Mouse (Mus musculus): ENCODE data around the gene Lyplal1.

Gene Lyplal1

DNA sequence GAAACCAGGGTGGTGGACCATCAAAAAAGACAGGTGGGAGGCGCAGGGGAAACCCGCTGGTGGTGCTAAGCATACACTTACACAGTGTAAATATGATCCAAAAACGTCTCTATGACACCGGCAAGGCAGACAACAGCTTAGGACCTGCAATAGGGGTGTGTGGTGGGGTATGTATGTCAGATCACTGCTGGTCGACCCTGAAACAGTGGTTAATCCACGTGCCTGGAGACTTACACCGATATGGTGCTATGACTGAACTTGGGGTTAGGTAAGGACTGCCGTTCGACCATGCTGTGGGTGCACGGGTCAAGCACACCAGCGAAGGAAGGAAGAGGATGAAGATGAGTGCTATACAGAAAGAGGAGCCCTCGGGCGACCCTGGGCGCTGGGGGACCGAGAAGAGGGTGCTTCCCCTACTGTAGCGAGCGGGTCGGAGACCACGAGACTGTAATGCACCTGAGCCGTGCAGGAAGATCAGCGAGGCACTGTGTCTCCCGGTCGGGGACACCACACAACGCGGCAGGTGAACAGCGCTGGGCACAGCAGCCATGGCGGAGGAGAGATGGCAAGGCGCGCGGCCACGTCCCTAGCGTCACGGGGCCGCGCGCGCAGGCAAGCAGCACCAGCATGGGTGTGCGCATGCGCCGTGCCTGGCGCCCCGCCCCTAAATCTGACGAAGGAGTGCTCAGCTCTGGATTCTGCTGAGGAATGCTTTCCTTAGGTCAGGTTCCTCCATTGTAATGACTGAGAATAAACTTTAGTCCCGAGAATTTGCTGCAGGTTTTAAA is at the start of gene Lyplal1:
TSS of gene Lyplal1 (minus strand) at position 610 of the 788 bp plus-strand sequence.
- peak; percentile 97 to 98 for DNase-seq

DNA sequence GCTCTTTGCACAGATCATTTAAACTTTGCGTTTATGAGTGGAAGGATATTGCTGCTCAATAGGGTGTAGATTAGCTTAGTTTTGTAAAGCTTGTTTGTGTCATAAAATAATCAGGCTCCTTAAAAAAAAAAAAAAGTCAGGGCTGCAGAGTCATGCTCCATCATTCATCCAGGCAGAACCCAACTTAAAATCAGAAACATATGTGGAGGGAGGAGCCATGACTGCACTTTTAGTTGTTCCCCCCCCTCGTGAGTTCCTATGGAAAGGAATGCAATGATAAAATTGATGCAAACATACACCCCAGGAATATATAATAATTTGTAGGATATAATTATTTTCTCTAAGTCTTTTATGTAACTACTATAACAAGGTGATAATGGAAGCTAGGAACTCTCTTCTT is 46.5 kb upstream of the Lyplal1 start:
- no peak for DNase-seq

DNA sequence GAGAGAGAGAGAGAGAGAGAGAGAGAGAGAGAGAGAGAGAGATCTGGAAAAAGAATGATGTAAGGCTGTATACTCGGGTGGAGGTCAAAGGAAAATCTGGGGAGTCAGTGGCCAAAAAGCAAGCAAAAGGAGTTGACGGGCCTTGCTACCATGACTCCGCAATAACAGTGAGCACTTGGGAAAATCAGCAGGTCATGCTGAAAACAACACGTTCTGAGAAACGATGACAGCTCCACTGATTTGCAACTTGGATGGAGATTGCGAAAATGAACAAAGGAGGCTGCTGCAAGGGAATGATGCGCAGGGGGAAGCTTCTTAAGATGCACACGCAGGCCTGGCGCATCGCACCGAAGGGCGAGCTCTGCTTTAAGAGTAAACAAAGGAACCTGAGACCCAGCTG is 46.1 kb upstream of the Lyplal1 start:
- no peak for DNase-seq

DNA sequence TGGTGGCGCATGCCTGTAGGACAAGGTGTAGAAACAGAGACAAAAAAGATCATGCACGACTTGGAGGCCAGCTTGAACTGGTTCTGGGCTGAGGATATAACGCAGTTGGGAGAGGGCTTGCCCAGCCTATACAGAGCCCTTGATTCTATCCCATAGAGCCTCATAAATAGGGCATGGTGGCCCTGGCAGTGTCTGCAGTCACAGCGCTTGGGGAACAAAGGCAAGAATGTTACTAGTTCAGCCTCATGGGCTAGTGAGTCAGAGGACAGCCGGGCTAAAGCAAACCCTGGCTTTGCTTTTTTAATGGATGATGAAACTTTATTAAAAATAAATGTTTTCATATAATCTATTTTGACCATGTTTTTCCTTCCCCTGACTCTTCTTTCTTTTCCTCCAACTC is 33.3 kb upstream of the Lyplal1 start:
- DNase-seq, result no peak

DNA sequence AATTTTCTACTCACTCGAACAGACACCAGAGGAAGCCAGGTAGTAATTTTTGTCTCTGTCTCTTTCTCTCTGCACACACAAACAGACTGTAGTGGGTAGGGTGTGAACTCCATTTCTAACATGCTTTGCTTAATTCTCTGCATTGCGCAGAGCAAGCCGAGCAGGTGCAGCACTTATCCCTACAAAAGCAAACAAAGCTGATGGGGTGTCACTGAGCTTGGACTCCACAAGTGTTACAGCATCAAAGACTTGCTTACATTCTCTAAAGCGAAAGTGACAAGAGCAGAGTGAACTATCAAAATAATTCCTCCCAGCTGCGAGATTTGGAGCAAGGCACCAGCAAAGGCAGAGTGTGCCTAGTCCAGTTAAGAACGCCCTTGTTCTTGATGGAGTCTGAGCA is 28.3 kb upstream of the Lyplal1 start:
- no peak for DNase-seq

DNA sequence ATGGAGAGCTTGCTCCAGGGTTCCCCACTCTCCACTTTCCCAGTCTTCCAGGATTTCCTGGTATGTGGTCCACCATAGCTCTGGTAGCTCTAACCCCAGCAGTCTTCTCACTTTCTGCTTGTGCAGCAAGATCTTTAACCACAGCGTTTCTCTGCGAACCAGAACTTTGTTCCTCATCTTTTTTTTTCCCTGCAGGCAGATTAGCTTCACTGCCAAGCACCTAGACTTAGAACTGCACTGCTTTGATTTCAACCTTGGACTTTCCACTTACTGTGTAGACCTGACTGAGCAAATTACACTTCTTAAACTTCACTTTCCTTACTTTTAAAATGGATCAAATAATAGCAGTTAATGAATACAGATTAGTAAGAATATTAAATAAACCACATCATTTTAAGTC is 23.1 kb upstream of the Lyplal1 start:
- peak; percentile 28 to 58 for DNase-seq

DNA sequence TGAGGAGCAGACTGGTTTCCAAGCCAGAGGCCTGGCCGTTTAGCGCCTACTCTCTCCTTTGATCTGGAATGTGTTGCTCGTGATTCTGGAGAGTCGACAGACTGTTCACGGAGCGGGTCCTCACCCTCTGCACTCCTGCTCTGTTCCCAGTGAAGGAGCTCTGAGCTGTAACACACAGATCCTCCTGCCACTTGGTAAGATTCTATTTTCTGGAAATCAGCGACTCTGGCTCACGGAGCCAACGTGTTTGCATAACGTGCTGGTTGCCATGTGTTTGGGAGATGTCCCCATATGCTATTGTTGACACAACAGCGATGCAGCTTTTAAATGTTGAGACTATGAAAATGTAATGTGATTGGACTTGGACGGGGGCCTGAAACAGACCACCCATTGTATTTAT is 20.8 kb upstream of the Lyplal1 start:
- peak; percentile 9 to 47 for DNase-seq

DNA sequence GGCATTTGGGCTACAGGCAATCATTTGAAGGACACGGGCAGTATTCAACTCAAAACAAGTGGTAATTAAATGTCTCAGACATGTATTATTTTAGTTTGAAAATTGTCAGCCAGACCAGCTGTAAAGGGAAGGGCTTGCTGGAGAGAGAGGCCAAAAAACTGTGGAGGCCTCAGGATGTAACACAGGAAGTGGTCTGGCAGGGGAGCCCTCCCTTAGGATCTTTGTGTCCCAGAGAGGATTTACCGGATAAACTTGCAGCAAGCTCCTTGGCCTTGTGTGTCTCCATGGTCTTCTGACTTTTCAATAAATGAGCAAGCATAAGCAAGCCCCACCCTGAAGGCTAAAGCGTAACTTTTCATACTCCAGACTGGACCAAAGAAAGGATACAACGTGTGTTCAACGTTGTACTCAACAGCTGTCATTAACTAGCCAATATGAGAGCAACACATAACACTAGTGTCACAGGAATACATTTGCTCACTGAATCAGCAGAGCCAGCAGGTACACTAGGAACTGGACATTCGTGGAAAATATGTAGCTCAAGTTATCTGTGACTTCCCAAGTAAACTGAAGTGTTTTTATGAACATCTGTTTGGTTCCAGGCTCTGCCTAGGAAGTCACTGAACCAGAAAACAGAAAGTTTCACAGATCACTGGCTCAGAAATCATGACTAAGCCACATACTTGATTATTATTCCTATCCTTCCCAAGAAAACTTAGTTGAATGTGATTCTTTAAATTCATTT is 19.7 kb upstream of the Lyplal1 start:
- peak; percentile 28 to 63 for DNase-seq

DNA sequence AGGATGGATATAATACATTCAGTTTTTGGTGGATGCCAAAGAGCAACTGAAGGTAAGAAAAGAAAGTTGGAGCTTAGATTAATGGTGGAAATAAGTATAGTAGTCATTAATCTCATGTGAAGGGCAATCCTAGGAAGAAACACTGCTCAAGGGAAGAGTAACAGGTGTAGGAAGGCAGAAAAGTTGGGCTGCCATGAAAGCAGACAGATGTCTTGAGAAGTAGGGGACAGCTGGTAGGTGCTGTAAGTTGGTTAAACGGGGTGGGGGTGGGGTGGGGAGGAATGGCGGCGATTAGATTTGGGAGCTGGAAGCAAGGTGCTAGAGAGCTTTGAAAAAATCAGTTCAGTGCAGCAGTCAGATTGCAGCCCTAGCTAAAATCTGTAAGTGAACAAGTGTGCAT is 14.4 kb upstream of the Lyplal1 start:
- no peak for DNase-seq

DNA sequence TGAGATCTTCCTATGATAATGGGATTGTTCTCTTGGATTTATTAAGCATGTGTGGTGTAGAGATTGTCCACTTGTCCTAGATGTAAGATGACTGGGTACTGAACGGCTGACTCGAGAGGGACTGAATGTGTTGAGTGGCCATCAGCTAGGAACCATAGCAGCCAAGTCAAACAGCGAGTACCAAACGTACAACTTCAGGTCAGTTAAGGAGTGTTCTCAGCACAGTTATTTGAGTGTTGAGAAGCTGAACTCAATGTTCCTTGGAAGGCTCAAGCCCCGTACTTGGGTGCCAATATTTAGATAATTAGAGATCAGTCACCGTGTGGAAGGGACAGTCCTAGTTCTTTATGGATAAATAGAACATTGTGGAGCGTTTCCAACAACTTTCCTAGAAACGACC is 11.8 kb upstream of the Lyplal1 start:
- DNase-seq, result no peak

DNA sequence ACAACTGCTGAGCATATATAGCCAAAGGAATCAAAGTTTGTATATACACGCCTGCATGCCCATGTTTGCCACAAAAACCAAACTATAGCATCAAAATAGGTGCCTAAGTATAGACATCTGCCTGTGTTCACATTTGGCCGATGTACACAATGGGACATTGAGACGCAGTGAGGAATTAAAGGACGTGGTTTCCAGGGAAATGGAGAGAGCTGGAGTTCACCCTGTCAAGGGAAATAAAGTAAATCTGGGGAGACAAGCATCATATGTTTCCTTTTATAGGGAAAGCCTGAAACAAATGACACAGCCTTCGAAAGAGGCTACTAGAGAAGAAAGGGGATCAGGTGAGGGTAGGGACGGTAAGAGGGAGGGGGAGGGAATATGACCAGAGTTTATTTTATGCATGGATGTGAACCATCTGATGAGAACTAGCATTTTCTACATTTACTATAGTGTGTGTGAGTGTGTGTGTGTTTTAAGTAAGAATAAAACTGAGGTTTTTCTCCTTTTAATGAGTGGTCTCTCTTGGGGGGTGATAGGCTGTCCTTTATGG is 9.3 kb upstream of the Lyplal1 start:
- no peak for DNase-seq

DNA sequence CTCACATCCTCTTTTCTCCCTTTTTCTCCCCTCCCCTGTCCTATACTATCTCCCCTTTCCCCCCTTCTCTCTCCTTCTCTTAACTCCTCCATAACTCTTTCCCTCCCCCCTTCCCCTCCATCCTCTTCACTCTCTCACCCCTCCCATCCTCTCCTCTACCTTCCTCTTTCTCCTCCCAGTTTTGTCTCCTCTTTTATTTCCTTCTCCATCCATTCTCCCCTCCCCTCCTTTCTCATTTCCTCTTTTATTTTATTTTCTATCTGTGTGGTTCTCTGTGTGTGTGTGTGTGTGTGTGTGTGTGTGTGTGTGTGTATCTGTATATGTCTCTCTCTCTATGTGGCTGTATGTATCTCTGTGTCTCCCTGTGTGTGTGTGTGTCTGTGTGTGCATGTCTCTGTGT is 6.6 kb upstream of the Lyplal1 start:
- no peak for DNase-seq

DNA sequence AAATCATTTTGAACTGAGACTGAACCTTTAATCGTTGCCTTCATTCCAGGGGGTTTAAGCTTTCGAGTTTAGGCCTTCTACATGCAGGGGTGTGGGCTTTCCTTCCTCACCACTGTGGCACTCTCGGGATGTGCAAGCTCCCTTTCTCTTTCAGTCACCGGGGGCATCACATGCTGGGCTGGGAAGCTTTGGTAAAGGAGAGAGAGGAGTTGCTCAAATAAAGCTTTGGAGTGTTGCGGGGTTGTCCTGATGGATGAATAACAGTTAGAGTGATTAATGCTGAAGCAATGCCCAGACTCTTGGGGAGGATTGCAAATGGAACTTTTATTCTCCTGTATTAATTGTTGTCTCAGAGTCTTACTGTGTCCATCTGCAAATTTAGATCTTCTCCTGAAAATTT is 2.7 kb upstream of the Lyplal1 start:
- no peak for DNase-seq

DNA sequence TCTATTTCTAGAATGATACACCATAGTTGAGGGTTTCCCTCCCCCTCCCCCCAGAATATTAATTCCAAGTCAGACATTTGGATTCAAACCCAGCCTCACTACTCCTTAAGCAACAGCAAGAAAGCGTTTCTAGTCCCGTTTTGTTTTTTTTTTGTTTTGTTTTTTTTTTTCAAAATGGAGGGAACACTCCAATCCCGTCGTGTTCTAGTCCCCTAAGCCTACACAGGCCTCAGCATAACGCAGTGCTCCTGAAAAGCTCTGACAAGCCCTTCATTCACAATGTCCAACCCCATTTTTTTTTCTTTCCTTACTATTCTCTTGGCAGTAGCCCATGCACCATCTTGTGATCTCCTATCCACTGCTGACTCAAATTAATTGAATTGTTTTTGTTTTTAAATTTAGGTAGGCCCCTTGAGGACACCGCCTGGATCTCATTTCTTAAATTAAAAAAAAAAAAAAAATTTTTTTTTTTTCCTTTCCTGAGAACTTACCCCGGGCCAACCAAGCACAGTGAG is 967 bp downstream of the Lyplal1 start:
- DNase-seq, result no peak

DNA sequence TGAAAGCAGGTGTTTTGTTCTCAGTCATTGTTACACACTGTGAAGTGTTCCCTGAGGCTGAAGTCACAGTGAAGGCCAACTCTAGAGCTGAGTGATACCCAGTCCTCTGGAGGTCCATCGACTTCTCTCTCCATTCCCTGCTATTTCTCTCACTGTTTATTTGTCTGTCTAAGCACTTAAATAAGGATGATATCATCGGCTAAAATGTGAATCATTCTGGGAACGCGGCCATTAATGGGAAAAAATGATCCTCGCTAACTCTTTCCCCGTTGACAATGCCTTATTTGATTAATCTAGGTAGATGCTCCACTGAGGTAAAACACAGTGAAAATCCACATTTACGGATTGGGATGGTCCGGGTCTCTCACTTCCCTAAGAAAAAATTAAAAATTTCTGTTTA is 14.8 kb downstream of the Lyplal1 start:
- no peak for DNase-seq

DNA sequence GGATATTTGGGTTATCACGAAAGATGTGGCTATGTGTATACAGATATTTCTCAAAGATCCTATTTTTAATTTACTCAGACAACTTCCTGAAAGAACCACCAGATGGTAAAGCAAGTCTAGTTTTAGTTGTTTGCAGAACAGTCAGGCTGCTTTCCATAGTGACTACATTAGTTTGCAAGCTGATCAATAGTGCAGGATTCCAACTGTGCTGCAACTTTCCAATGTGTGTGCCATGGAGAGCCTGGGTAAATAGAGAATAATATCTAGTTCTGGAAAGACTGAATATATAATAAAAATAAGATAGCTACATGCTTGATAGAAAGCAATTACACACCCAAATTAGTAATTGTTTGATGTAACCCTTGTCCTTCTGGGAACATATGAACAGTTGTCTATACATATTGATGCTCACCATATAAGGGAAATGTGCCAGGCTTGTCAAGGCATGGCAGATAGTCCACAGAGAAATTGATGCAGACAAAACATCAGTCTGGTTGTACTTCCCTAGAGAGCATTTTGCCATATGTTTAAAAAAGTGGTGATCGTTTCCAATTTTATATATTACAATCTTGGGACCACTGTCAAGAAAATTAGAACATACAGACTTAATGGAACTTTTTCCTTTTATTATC is 50.7 kb downstream of the Lyplal1 start:
- no peak for DNase-seq

DNA sequence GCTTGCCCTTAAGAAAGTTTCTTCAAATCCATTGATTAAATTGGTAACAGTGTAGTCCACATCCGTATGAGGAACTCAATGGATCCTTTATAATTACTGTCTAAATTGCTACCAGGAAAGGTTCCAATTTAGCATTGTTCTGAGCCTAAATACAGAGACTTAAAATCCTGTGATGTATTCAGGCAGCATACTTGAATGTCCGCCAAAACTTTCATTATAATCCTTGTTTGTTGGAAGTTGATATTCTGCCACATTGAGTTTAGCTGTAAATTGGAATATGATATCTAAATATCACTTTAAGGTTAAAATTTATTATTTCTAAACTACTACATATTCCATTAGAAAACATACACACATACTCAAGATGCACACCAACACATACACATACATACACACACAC is 57.1 kb downstream of the Lyplal1 start:
- no peak for DNase-seq

DNA sequence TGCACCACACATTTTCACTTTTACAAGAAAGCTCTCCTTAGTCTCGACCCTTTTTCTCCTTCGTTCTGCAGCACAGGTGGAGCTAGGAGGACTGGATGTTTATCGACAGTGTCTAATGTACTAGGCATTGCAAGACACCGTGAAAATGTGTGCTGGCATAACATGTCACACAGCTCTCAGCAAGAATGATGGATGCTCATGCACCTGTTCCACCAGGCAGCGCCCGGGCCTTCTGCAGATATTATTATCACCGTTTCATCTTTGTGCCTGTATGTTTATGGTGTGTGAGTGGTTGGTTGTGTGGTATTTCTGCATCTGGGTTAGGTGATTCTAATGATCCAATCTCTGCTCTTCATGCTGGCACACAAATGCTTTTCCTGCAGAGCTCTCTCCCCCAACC is 62.9 kb downstream of the Lyplal1 start:
- no peak for DNase-seq

DNA sequence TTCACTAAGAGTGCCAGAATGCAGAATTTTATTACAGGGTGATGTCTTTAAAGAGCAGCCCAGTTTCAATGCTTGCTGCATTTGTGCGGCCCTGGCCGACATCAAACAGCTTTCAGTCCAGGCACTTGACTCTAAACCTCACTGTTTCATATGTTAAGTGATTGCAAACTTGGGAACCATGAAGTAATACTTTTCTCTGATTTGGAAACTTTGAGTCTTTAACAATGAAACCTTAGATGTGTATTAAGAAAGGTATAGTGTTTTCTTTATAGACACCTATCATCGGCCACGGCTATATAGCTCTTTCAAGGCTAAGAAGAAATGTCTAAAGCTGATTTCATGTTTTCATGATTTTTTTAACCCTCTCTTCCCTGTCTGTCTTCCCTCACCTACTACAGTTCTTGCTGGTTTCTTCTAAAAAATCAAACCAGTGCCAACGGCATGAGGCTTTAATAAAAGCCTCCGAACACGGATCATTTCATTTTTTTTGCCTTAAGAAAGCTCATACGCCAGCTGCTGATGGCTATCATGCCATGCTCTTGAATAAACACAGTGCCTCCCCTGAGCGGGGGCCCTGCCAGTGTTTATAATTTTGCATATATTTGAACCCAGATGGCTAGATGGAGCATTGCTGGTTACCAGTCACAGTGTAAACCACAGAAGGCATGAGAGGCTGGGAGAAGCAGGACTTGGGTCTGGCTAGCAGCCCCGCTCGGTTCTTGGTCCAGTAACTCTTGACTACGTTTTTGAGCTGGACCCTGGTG is 63.6 kb downstream of the Lyplal1 start:
- DNase-seq, result no peak

DNA sequence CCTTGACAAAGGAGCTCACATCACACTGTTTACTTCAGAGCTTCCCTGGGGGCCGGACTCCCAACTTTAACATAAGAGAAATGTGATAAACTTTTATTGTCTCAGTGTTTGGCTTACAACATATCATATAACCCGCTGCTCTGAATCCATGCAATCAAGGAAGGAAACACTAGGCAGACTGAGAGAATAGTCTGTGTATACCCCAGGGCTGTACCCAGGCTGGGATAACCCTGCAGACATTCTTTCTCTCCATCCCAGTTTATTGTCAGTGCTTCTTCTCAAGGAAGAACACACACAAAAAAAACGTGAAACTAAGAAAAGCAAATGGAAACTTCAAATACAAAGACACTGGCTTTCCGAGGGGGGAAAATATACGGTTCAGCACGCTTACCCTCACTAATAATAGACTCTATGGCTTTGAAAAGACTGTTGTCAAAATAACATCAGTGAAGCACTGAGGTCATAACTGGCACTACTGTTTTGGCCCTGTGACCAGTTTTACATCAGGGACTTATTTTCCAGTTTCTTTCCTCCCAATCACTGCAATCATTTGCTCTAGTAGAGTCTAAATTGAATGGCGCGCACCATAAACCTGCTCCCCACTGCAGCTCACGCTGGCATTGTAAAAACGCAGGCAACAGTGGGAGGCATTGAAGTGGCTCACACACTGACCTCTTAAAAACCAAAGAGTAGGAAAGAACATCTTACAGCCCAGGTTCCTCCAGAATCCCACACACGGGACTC is 73.2 kb downstream of the Lyplal1 start:
- no peak for DNase-seq

DNA sequence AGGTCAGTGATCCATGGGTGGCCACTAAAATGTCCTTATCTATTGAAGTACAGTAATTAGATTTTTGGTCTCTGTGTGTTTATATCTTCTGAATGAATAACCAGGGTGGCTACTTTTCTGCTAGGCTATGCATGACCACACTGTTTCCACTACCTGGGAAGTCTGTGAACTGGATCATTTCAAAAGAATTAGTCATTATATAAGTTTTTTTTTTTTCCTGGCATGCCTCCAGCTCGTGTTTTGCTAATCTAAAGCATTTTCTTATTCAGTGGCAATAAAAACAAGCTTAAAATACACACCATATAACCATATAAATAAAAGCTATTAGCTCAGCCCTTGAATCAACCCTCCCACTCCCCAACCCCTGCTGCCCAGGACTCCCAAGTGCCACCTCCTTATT is 75.3 kb downstream of the Lyplal1 start:
- no peak for DNase-seq
